Comparison of ENCODE assay signal across 8 mouse cellular contexts in genomic region chr5:140506096-140506794, GRCm38 (mm10). TPM values are rescaled to one million over a fixed set of nuclear protein-coding genes. Genes with fewer than 3 reads are reported as not detected.
DNase-seq lines count a peak whose midpoint lies in the region; ATAC-seq lines count a peak whose summit lies in the region.

No protein-coding gene starts in this region.

- H3K27me3 ChIP-seq in hindbrain, embryonic 14.5 days (ENCODE audit: control insufficient read depth, insufficient read depth, low read length) = no peaks in the 10 kb centered on the region; the same call in 1 of the 2 replicates
- no peaks in the 10 kb centered on the region for H3K27me3 ChIP-seq in megakaryocyte, embryonic 14.5 days (replicated peaks)

- H3K36me3 ChIP-seq in hindbrain, embryonic 14.5 days (replicated peaks; ENCODE audit: control insufficient read depth, insufficient read depth) = no peaks in the 10 kb centered on the region
- peaks cover 29% of the 10 kb centered on the region for H3K36me3 ChIP-seq in megakaryocyte, embryonic 14.5 days (replicated peaks; ENCODE audit: low read length)

- peak overlapping the region; percentile 65; the same call in 1 of the 2 replicates for H3K27ac ChIP-seq in hindbrain, embryonic 14.5 days

- peak overlapping the region; percentile 59 for H3K4me3 ChIP-seq in hindbrain, embryonic 14.5 days (replicated peaks; ENCODE audit: low read length)
- peak overlapping the region; percentile 100 for H3K4me3 ChIP-seq in megakaryocyte, embryonic 14.5 days (replicated peaks)

- ATAC-seq in hindbrain, embryonic 14.5 days (ENCODE audit: low FRiP score) = no peak

- H3K4me2 ChIP-seq in hindbrain, embryonic 14.5 days (replicated peaks) = peak overlapping the region; percentile 83

- WGBS in hindbrain, embryonic 14.5 days = 40% methylated on average over 22 of the region's 22 CpGs

- DNase-seq in frontal cortex, postnatal 36 days (ENCODE audit: low spot score in 2 of 2) = peak; percentile 41 to 55
- no peak for DNase-seq in frontal cortex, postnatal 10 days (ENCODE audit: low spot score in 2 of 2)
- peak; percentile 27 for DNase-seq in thymus, postnatal 0 days (ENCODE audit: low spot score)
- no peak for DNase-seq in thymus, postnatal 10 days (ENCODE audit: low spot score in 2 of 2)
- no peak for DNase-seq in hindbrain, embryonic 14.5 days (ENCODE audit: low spot score)
- DNase-seq in thymus, postnatal 4 days = peak; percentile 49
- DNase-seq in testis, postnatal 10 days (ENCODE audit: low spot score) = no peak

- peak overlapping the region; percentile 70 for H3K9ac ChIP-seq in hindbrain, embryonic 14.5 days

- peaks cover 21% of the 10 kb centered on the region for H3K4me1 ChIP-seq in hindbrain, embryonic 14.5 days (replicated peaks; ENCODE audit: control insufficient read depth, insufficient read depth, low read length)
- H3K4me1 ChIP-seq in megakaryocyte, embryonic 14.5 days = peaks cover 97% of the 10 kb centered on the region

- no peaks in the 10 kb centered on the region for H3K9me3 ChIP-seq in hindbrain, embryonic 14.5 days (ENCODE audit: control insufficient read depth, low read length)
- H3K9me3 ChIP-seq in megakaryocyte, embryonic 14.5 days = no peaks in the 10 kb centered on the region

RNA-seq across cellular contexts. Expression of gene Chst12, which starts 0.9 kb away (rescaled TPM):
- 14.7 and 17.5 TPM in 2 replicates for polyA plus RNA-seq in thymus, postnatal 0 days (2015; fragmentation: Nextera tagmentation; extraction: Ambion mirVana)
- 22.9 and 23.4 TPM in 2 replicates for polyA plus RNA-seq in hindbrain, embryonic 14.5 days (2014; fragmentation: Nextera tagmentation; extraction: Ambion mirVana)
- 145 and 281 TPM in 2 replicates for polyA plus RNA-seq in megakaryocyte, embryonic 14.5 days (2012; ENCODE audit: insufficient read depth, low replicate concordance)

RNA-seq across cellular contexts. Expression of gene Grifin, which starts 58.6 kb away (rescaled TPM):
- 13.1 and 21.2 TPM in 2 replicates for polyA plus RNA-seq in thymus, postnatal 0 days (2015; fragmentation: Nextera tagmentation; extraction: Ambion mirVana)
- polyA plus RNA-seq in hindbrain, embryonic 14.5 days (2014; fragmentation: Nextera tagmentation; extraction: Ambion mirVana) = 0.61 TPM in 1 of 2 replicates, not detected in the other
- 0.77 TPM in 1 of 2 replicates, not detected in the other for polyA plus RNA-seq in megakaryocyte, embryonic 14.5 days (2012; ENCODE audit: insufficient read depth, low replicate concordance)

Comparison
In these comparisons a context has a peak if more than half of its experiments do, and no peak if none do; other contexts are left out.
1. DNase-seq: peak in frontal cortex, postnatal 36 days (2 of 2), thymus, postnatal 0 days (single experiment) and thymus, postnatal 4 days (single experiment); none in frontal cortex, postnatal 10 days (0 of 2), thymus, postnatal 10 days (0 of 2), hindbrain, embryonic 14.5 days (single experiment) and testis, postnatal 10 days (single experiment).